Mouse (Mus musculus) frontal cortex, postnatal 14 days (tissue): ENCODE results near the gene Nlgn2.

ENCODE experiments used
- DNase-seq, 2 experiments: peaks; one replicate each; pipeline ENCODE4 v3.0.0; 2022; ENCODE audit warnings: low spot score in 2 of 2

Gene Nlgn2

GRCm38 (mm10) chr11:69837604-69837951 lies at the start of gene Nlgn2:
Nlgn2 (minus strand) TSS chr11:69837784.
- no peak for DNase-seq

GRCm38 (mm10) chr11:69886907-69887635 lies 49.5 kb upstream of the Nlgn2 start:
- no peak for DNase-seq

- no peak for DNase-seq
Measured at GRCm38 (mm10) chr11:69884663-69885062, 47.1 kb upstream of the Nlgn2 start.

GRCm38 (mm10) chr11:69884240-69884639 lies 46.7 kb upstream of the Nlgn2 start:
- DNase-seq, result no peak

DNA sequence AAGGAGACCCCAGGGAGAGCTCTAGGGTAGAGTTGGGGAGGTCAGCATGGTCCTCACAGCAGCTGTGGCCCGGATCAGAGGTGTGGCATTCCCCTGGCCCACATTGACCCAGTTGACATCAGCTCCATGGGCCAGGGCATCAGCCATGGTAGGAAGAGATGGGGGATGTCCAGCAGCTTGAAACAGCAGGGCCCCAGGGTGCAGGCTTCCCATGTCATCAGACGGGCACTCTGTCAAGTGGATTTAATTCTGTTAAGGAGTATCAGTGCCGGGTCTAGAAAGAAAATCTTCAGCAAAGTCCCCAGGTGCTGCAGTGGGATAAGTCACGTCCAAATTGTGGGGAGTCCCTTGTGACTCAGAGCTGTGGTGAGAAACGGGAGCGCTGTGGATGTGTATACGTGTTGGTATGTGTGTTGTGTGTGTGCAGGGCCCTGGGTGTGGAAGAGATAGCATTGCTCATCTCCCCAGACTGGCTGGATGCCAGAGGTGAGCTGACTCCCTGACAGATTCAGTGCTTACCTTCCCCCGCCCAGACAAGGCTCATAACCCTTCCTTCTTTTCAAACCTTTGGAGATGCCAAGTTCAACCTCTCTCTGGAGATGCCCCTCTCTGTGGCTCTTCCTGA lies 46.1 kb upstream of the Nlgn2 start:
- DNase-seq, result no peak

DNA sequence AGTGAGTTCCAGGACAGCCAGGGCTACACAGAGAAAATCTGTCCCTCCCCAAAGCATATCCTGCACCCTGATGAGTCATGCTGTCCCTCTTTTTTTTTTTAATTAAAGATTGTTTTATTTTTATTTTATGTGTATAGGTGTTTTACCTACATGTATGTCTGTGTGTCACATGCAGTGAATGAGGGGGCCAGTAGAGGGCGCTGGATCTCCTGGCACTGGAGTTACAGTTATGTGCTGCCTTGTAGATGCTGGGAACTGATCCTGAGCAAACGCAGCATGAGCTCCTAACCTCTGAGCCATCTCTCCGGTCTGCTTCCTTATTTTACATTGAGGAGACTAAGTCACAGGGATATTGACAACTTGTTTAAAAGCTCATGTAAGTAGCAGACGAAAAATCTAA lies 45.5 kb upstream of the Nlgn2 start:
- DNase-seq, result no peak

GRCm38 (mm10) chr11:69881787-69882670 lies 44.4 kb upstream of the Nlgn2 start:
- no peak for DNase-seq

GRCm38 (mm10) chr11:69880853-69881603 lies 43.4 kb upstream of the Nlgn2 start, which contains the start of gene Kctd11:
Kctd11 (minus strand) TSS chr11:69881406.
- peak; percentile 46 to 57 for DNase-seq

GRCm38 (mm10) chr11:69880506-69880852 lies 42.9 kb upstream of the Nlgn2 start:
- DNase-seq, result peak in 1 of 2 experiments; percentile 48

- no peak for DNase-seq
Measured at GRCm38 (mm10) chr11:69879711-69880110, 42.1 kb upstream of the Nlgn2 start.

DNA sequence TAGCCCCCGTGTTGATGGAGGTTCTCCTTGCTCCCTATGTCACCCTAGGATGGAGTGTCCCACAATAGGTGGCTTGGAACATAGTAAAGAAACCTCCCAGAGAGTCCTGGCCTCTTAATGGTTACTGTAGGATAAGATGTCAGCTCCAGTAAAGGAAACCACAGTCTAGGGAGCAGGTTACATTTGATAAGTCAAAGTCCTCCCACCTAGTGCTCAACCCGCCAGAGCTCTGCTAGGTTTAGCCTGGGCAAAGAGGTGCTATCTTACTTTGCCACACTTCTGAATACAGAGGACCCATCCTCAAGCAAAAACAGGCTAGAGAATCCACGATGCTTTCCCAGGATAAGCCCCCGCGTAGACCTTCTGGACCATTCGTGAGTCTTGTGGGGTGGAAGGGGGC lies 41.4 kb upstream of the Nlgn2 start:
- DNase-seq, result no peak

DNA sequence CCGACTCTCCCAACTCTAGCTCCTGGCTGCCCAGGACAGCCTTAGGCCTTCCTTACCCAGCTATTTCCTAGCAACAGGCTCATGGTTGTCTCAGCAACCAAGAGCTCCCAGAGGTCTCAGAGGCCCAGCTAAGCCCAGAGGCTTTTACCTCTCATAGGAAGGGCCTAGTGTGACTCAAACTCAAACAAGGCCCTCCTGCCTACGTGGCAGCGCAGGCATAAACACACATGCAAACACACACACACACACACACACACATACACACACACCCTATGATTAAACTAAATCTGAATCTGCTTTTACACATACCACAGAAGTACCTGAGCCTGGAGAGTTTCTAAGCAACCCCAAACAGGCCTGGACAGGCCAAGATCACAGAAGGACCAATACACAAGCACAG lies 40.8 kb upstream of the Nlgn2 start:
- no peak for DNase-seq

GRCm38 (mm10) chr11:69877878-69878277 lies 40.3 kb upstream of the Nlgn2 start, which contains the start of gene Tmem95:
Tmem95 (minus strand) TSS chr11:69878018.
- no peak for DNase-seq

GRCm38 (mm10) chr11:69876867-69877266 lies 39.3 kb upstream of the Nlgn2 start:
- DNase-seq, result peak; percentile 61 to 68

DNA sequence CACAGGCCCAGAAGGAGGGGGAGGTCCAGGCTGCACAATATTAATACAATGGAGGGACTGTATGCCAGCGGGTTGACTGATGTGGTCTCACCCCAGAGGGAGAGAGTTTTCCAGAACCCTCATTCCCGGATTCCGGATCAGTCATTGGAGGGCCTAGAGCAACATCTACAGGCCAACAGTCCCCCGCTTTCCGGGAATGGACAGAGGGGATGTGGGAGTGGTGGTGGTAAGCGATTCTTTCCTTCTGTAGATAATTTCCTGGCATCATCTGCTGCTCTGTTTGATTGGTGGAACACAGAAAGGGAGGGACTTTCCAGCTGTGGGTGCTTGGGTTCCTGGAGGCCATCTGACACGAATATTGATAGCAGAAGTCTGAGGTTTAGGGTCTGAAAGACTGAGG lies 38.6 kb upstream of the Nlgn2 start:
- DNase-seq, result no peak

GRCm38 (mm10) chr11:69872451-69872850 lies 34.9 kb upstream of the Nlgn2 start:
- DNase-seq, result no peak

- no peak for DNase-seq
Measured at GRCm38 (mm10) chr11:69871822-69872221, 34.2 kb upstream of the Nlgn2 start.

GRCm38 (mm10) chr11:69870289-69871069 lies 32.9 kb upstream of the Nlgn2 start:
- DNase-seq, result no peak

- DNase-seq, result no peak
Measured at GRCm38 (mm10) chr11:69867335-69867734, 29.8 kb upstream of the Nlgn2 start.

DNA sequence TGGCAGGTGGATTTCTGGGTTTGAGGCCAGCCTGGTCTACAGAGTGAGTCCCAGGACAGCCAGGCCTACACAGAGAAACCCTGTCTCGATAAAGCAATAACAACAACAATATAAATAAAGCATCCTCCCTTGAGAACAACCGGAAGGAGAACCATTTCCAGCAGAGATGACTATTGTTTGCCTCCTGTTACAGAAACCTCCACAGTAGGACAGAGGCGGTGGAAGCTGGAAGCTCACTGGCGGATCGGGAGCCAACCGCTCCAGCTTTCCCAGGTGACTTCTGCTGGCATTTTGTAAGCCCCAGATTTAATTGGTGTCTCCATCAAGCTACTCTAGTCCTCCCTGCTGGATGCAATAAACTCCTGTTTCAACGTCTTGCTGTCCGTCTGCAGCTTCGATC lies 28.0 kb upstream of the Nlgn2 start:
- no peak for DNase-seq
